Mouse (Mus musculus) pancreas, adult 10 weeks (tissue): ENCODE measurements around the gene Mtss1l. TPM values are rescaled to one million over a fixed set of nuclear protein-coding genes. Genes with fewer than 3 reads are reported as not detected.

Experiments used
- polyA plus RNA-seq: library from polyadenylated mRNA; stranded (reverse); fragments of 350-450 nt; fragmentation: Illumina TruSeq; extraction: RNeasy Lipid Tissue Mini Kit (QIAGEN cat#74804); gene quantifications from one replicate; pipeline ENCODE4 v1.2.3, GENCODE M21; 2015; ENCODE audit warnings: low read depth, low replicate concordance; ENCODE audit not compliant: insufficient read depth

Mtss1l gene
- 3.7 TPM for polyA plus RNA-seq

DNA sequence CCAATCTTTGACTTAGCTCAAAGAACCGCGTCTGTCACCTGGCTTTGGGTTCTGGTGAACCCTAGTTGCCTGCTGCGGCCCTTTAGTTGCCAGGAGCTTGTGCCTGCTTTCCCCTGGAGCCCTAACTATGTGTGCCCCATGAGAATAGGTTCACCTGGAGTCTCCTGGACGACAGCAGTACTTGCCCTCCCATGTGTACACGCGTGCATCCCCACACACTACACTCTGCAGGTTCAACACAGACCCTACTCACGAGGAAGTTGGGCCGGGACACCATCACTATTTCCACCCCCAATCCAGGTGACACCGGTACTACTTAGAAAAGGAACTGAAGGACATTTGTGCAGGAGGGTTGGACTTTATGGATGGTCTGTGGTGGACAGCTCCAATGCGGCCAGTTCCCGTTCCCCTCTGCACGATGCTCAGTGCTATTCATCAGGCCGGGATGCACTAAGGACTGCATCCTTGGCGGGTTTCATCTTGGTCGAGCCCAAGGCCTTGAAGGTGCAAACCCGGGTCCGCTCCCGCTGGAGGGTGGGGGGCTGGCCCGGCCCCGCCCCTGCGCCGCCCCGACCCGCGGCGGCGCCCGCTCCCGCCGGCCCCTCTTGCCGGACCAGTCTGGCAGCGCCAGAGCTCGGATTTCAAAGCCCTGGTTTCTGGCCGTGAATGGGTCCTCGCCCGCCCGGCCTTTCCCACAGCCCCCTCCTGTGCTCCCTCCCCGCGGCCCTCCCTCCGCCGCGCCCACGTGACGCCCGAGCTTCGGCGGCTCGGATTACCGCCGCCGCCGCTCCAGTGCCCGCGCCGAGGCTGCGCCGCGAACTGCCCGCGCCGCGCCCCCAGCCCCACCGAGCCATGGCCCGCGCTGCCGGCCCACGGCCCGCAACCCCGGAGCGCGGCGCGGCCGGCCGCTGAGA, at the start of gene Mtss1l:
Mtss1l (plus strand) TSS at position 792 of the 914 bp plus-strand sequence.

Other genes starting within 250 kb of the Mtss1l start
- 6.9 TPM for gene Vac14, start 102.9 kb upstream of the Mtss1l start, polyA plus RNA-seq
- gene Il34, start 84.4 kb downstream of the Mtss1l start, polyA plus RNA-seq, result 5.1 TPM
- gene Cog4, start 125.1 kb downstream of the Mtss1l start, polyA plus RNA-seq, result 9.6 TPM
- 10.7 TPM for gene Sf3b3, start 125.3 kb downstream of the Mtss1l start, polyA plus RNA-seq
- 4.9 TPM for gene Fuk, start 181.0 kb downstream of the Mtss1l start, polyA plus RNA-seq
- gene St3gal2, start 198.4 kb downstream of the Mtss1l start, polyA plus RNA-seq, result 4.4 TPM